Mouse (Mus musculus) olfactory bulb, adult 2 months (tissue): ENCODE results near the gene Dmac2. TPM values are rescaled to one million over a fixed set of nuclear protein-coding genes. Genes with fewer than 3 reads are reported as not detected.

Experiments used
- H3K27ac ChIP-seq: fragments of 200-500 bp; 2 replicates; pipeline ENCODE4 v1.5.1; 2012; ENCODE audit warnings: low read depth, low read length; ENCODE audit not compliant: insufficient read depth
- H3K4me1 ChIP-seq: fragments of 200-500 bp; 2 replicates; pipeline ENCODE4 v1.6.1; 2012; ENCODE audit warnings: low read length; ENCODE audit not compliant: control insufficient read depth, insufficient read depth
- H3K4me3 ChIP-seq: fragments of 200-500 bp; 2 replicates; pipeline ENCODE4 v1.5.1; 2012; ENCODE audit warnings: mild to moderate bottlenecking, low read depth, low read length, moderate library complexity; ENCODE audit not compliant: insufficient read depth
- CTCF ChIP-seq: fragments of 200-500 bp; IDR thresholded peaks from 2 replicates; pipeline ENCODE4 v1.5.1; 2012; ENCODE audit warnings: low read depth, mild to moderate bottlenecking, low read length, moderate library complexity; ENCODE audit not compliant: insufficient read depth
- POLR2A ChIP-seq: fragments of 200-500 bp; IDR thresholded peaks from 2 replicates; pipeline ENCODE4 v1.6.1; 2012; ENCODE audit warnings: mild to moderate bottlenecking, low read depth, low read length, moderate library complexity; ENCODE audit not compliant: insufficient read depth
- WGBS: fragments of 180-500 bp; shearing (Covaris S2); methylation state at CpG from one replicate; pipeline ENCODE4 v1.1.7; 2018; 5-methylcytosine and 5-hydroxymethylcytosine counted together
- polyA plus RNA-seq: library from polyadenylated mRNA; stranded (reverse); fragments of >200 nt; gene quantifications from 2 replicates; pipeline ENCODE4 v1.2.4, GENCODE M21; 2012; ENCODE audit warnings: low replicate concordance; ENCODE audit not compliant: missing spikeins, insufficient read depth, insufficient read length

The Dmac2 gene
- polyA plus RNA-seq, 1 experiment = not detected

DNA sequence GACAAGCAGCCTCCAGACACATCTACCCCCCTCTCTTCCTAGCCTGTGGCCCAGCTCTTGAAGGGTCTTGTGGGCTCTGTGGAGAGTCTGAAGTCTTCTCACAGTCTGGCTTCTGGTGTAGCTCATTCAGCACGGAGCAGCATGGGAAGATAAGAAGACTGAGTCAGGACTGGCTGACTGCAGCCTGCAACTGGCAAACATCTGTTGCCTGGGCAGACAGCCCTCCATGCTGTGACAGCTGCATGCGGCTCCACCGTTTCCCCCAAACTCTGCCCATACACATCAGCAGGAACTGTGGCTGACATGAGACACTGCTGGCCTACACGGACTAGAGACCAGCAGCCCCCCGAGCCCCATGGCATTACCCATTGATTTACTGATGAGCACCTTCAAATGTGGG, 5.6 kb downstream of the Dmac2 start:
- Histone ChIP-seq H3K4me3 (no peak overlapping the region), H3K4me1 (peaks cover 23% of the 10 kb centered on the region), H3K27ac (no peak overlapping the region)
- 49% methylated on average over 5 of the region's 5 CpGs for WGBS
- TF ChIP-seq POLR2A = no peak
- no peak for TF ChIP-seq CTCF

DNA sequence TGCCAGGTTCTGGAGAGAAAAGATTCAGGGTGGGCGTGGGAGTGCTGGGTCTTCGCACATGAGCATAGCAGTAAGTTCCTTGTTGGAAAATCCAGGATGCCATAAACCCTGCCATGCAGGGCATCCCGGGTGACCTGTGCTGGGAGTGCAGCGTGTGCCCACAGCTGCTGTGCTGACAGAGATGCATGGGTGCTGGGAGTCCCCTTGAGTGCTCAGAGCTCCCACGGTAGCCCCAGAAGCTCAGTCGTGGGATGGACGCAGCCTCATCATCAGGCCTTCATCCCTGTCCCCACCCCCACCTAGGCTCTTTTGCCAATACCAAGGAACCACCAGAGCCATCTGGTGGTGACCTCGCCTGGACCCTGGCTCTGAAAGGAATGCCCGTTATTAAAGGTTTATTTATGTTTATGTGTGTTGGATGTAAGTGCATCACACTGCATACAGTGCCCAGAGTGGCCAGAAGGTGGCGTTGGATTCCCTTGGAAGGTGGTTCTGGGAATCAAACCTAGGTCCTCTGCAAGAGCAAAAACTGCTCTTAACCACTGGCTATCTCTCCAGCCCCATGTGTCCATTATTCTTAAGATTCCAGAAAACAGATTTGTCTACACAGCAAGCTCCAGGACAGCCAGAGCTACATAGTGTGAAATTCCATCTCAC, 6.5 kb downstream of the Dmac2 start:
- no peak for TF ChIP-seq POLR2A
- no peak for TF ChIP-seq CTCF
- no peak overlapping the region for H3K27ac ChIP-seq
- H3K4me1 ChIP-seq = peaks cover 20% of the 10 kb centered on the region
- WGBS = 82% methylated on average over 10 of the region's 10 CpGs
- no peak overlapping the region for H3K4me3 ChIP-seq

DNA sequence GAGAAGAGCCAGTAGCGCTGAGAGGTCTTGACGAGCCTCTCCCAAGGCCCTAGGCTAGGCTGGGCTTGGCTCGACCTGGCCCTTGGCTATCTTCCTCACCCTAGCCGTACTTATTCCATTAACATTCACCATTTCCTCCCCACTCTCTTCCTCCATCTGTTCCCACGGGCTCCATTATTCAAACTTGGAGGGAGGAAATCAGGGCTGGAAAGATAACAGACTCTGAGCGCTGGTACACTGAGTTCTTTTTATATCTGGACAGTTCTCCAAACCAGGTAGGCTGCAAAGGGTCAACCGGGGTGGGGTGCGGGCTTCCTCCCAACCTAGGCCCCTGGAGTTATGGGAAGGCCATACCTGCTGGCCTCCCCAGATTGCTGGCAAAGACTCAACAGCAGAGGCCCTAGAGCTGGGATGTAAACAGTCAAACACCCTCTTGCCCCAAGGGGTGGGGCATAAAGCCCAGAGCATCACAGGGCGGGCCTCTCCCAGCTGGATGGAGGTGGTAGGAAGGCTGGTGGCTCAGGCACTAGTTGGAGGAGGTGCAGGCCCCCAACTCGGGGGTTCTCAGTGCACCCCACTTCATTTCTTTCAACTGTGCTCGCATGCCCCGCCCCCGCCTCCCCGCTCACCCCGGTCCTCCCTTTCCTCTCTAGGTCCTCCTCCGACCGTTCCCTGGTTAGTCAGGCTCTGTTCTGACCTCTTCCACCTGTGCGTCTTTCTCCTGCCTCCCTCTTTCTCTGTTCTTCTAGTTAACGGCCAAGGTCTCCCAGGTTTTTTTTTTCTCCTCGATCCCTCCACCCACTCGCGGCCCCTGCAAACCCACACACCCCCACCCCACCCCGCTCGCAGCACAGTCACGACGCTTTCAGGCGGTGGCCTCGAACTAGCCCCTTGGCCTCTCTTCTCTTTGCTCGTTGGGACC, 7.6 kb downstream of the Dmac2 start, which contains the start of gene B3gnt8:
Gene B3gnt8 (plus strand): TSS at position 146 of the 922 bp plus-strand sequence.
- WGBS = 24% methylated on average over 29 of the region's 29 CpGs
- TF ChIP-seq CTCF (no peak), POLR2A (no peak)
- H3K4me1 ChIP-seq = peaks cover 20% of the 10 kb centered on the region
- H3K4me3 ChIP-seq = peak within 1 kb of the TSS; percentile 39
- no peak within 1 kb of the TSS for H3K27ac ChIP-seq

DNA sequence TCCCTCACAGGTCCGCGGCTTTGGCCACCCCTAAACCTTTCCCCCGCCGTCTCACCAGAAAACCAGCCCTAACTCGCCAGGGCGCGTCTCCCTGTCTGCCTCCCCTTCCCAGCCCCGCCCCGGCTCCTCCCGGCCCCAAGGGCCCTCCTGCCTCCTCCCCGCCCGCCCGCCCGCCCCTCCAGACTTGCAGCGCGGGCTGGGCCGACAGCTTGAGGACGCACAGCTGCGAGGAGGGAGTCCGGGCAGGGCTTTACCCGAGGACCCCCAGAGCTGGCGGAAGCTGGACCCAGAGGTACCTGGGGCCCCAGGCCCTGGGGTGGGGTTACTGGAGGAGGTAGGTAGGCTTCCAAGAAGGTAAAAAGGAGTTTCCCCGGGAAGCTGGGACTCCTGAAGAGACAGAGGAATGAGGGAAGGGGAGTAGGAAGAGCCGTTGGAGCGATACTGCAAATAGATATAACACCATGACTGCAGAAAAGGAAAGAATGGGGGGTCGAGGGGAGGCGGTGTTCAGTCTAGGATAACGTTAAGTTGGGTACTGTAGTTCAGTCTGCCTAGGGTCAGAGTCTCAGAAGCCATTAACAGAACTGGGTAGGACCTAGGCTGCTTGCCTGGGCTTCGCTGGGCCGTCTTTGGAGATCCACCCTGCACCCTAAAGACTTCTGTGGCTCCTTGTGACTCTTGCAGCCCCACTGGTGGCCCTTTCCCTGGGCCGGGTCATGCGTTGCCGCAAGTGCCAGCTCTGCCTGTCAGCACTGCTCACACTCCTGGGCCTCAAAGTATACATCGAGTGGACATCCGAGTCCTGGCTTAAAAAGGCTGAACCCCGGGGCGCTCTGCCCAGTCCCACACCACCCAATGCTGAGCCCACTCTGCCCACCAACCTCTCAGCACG, 8.5 kb downstream of the Dmac2 start:
- Histone ChIP-seq H3K4me1 (peaks cover 20% of the 10 kb centered on the region), H3K4me3 (peak overlapping the region; percentile 39), H3K27ac (no peak overlapping the region)
- TF ChIP-seq CTCF (no peak), POLR2A (no peak)
- WGBS = 22% methylated on average over 38 of the region's 38 CpGs

DNA sequence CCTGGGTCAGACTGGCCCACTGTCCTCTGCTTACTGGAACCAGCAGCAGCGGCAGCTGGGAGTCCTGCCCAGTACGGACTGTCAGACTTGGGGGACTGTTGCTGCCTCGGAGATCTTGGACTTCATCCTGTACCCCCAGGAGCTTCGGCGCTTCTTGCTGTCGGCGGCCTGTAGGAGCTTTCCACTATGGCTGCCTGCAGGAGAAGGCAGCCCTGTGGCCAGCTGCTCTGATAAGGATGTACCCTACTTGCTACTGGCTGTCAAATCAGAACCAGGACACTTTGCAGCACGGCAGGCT, 9.1 kb downstream of the Dmac2 start:
- TF ChIP-seq CTCF (no peak), POLR2A (no peak)
- 70% methylated on average over 8 of the region's 8 CpGs for WGBS
- Histone ChIP-seq H3K4me3 (no peak overlapping the region), H3K4me1 (peaks cover 20% of the 10 kb centered on the region), H3K27ac (no peak overlapping the region)

DNA sequence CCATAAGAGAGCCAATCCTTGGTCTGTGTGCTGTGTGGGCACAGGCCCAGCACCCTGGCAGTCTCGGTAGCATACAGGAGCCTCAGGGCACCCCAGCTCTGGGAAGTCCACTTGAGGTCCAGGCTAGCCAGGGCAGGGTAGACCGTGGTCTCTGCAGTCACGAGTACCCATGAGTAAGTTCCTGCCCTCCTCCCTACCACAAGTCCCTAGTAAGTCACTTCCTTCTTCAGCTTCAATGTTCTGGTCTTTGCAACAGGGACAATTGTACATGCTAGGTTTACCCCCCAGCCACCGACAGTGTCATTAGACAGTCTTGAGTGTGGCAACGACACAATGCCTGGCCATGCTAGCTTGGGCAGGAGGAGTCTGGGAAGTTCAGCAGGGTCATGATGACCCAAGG, 13.5 kb downstream of the Dmac2 start:
- TF ChIP-seq CTCF = no peak
- no peak for TF ChIP-seq POLR2A
- WGBS = 89% methylated on average over 5 of the region's 5 CpGs
- Histone ChIP-seq H3K4me1 (peaks cover 7% of the 10 kb centered on the region), H3K27ac (no peak overlapping the region), H3K4me3 (no peak overlapping the region)

DNA sequence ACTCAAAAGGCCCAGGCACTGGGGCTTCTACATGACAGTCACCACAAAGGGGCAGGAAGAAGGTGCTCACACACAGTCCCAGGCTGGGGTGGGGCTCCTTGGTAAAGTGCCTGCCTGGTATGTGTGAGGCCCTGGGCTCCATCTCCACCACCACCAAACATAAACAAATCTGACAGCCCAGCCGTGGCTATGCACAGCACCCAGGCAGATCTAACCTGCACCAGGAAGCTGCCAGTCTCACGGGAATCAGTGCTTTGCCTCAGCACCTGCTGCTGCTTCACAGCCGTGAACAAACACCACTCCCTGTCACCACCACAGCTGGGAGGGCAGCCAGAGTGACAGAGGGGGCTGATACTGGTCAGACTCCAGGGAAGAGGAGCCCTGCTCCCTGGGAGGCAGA, 17.2 kb downstream of the Dmac2 start:
- Histone ChIP-seq H3K27ac (no peak overlapping the region), H3K4me3 (no peak overlapping the region), H3K4me1 (no peaks in the 10 kb centered on the region)
- WGBS = 73% methylated on average over 3 of the region's 3 CpGs
- TF ChIP-seq CTCF (no peak), POLR2A (no peak)

DNA sequence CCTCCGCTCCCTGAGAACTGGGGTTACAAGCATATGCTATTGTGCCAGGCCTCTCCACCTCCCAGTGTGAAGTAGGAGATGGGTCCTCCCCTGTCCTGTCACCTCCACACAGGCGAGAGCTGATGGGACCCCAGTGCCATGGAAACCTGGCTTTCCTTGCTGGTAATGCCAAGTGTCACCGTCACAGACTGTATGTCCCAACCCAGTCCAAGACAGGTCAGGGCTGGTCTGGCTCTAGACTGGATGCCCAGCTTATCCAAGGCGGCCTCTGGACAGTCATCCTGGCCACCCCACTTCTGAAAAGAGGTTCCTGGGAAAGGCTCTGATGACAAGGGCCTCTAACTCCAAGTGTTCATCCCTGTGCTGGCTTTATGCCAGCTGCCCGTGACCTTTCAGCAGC, 17.9 kb downstream of the Dmac2 start:
- 86% methylated on average over 5 of the region's 5 CpGs for WGBS
- H3K4me1 ChIP-seq = no peaks in the 10 kb centered on the region
- no peak overlapping the region for H3K27ac ChIP-seq
- no peak overlapping the region for H3K4me3 ChIP-seq
- no peak for TF ChIP-seq POLR2A
- TF ChIP-seq CTCF = no peak
